Mouse (Mus musculus) hindbrain, embryonic 12.5 days (tissue): ENCODE results near the gene Tex38. TPM values are rescaled to one million over a fixed set of nuclear protein-coding genes. Genes with fewer than 3 reads are reported as not detected.

Experiments used
- ATAC-seq: fragments of 200-750 bp; cut with Nextera tagmentation; 2 replicates; pipeline ENCODE4 v1.8.0; 2017; ENCODE audit warnings: moderate TSS enrichment; ENCODE audit not compliant: low FRiP score
- H3K27ac ChIP-seq: fragments of 300-500 bp; sonication (generic); 2 replicates; pipeline ENCODE4 v1.5.1; 2016; ENCODE audit warnings: mild to moderate bottlenecking
- H3K27me3 ChIP-seq: fragments of 300-500 bp; sonication (generic); 2 replicates; pipeline ENCODE4 v1.6.1; 2016; ENCODE audit warnings: mild to moderate bottlenecking
- H3K36me3 ChIP-seq: fragments of 300-500 bp; sonication (generic); 2 replicates; pipeline ENCODE4 v1.6.1; 2016; ENCODE audit warnings: mild to moderate bottlenecking
- H3K4me1 ChIP-seq: fragments of 300-500 bp; sonication (generic); 2 replicates; pipeline ENCODE4 v1.6.1; 2016
- H3K4me2 ChIP-seq: fragments of 300-500 bp; sonication (generic); replicated peaks from 2 replicates; pipeline ENCODE4 v1.6.1; 2016; ENCODE audit warnings: mild to moderate bottlenecking
- H3K4me3 ChIP-seq: fragments of 300-500 bp; sonication (generic); 2 replicates; pipeline ENCODE4 v1.5.1; 2016; ENCODE audit warnings: mild to moderate bottlenecking
- H3K9ac ChIP-seq: fragments of 300-500 bp; sonication (generic); 2 replicates; pipeline ENCODE4 v1.6.1; 2016; ENCODE audit warnings: mild to moderate bottlenecking, moderate library complexity
- H3K9me3 ChIP-seq: fragments of 300-500 bp; sonication (generic); replicated peaks from 2 replicates; pipeline ENCODE4 v1.6.1; 2016; ENCODE audit warnings: mild to moderate bottlenecking
- WGBS: fragments of 180-500 bp; shearing (Covaris S2); methylation state at CpG from one replicate; pipeline ENCODE4 v1.1.7; 2016; 5-methylcytosine and 5-hydroxymethylcytosine counted together
- polyA plus RNA-seq: library from polyadenylated mRNA; unstranded; fragments of >200 nt; fragmentation: Nextera tagmentation; extraction: Ambion mirVana; gene quantifications from 2 replicates; pipeline ENCODE4 v1.2.1, GENCODE M21; 2016

The Tex38 gene
- polyA plus RNA-seq, 1 experiment from 2014 or later: not detected

GRCm38 (mm10) chr4:115731588-115732222, 49.1 kb downstream of the Tex38 start:
- no peaks in the 10 kb centered on the region for H3K36me3 ChIP-seq
- no peaks in the 10 kb centered on the region for H3K9me3 ChIP-seq
- 25% methylated on average over 7 of the region's 7 CpGs for WGBS
- H3K4me1 ChIP-seq: no peaks in the 10 kb centered on the region
- no peak overlapping the region for H3K27ac ChIP-seq
- ATAC-seq: peak; percentile 69
- peaks cover 14% of the 10 kb centered on the region; the same call in 1 of the 2 replicates for H3K27me3 ChIP-seq
- no peak overlapping the region for H3K4me3 ChIP-seq
- H3K4me2 ChIP-seq: no peak overlapping the region
- H3K9ac ChIP-seq: no peak overlapping the region

Other genes starting within 250 kb of the Tex38 start
- gene Cyp4a31, start 217.4 kb downstream of the Tex38 start, polyA plus RNA-seq: not detected in 2 replicates
- gene Cyp4a32, start 180.0 kb downstream of the Tex38 start, polyA plus RNA-seq: not detected in 2 replicates
- 0.12 and 0.36 TPM in 2 replicates for gene Cyp4b1, start 133.3 kb downstream of the Tex38 start, polyA plus RNA-seq
- gene Efcab14, start 43.3 kb downstream of the Tex38 start, polyA plus RNA-seq: 29.5 and 33.6 TPM in 2 replicates
- 41.4 and 42.1 TPM in 2 replicates for gene Atpaf1, start 3.8 kb upstream of the Tex38 start, polyA plus RNA-seq
- gene Mob3c, start 47.1 kb upstream of the Tex38 start, polyA plus RNA-seq: 5.0 and 6.7 TPM in 2 replicates
- gene Mknk1, start 58.2 kb upstream of the Tex38 start, polyA plus RNA-seq: 28.0 and 30.8 TPM in 2 replicates
- not detected in 2 replicates for gene Kncn, start 103.4 kb upstream of the Tex38 start, polyA plus RNA-seq
- gene 6430628N08Rik, start 109.6 kb upstream of the Tex38 start, polyA plus RNA-seq: 0.17 TPM in 1 of 2 replicates, not detected in the other
- gene Dmbx1, start 158.9 kb upstream of the Tex38 start, polyA plus RNA-seq: 10.1 and 14.7 TPM in 2 replicates
- gene Faah, start 236.9 kb upstream of the Tex38 start, polyA plus RNA-seq: 7.3 and 7.7 TPM in 2 replicates